Mouse (Mus musculus) intestine, embryonic 16.5 days (tissue): ENCODE results near the gene Clcn7. TPM values are rescaled to one million over a fixed set of nuclear protein-coding genes. Genes with fewer than 3 reads are reported as not detected.
"Not testable (repeated sequence)": the region's sequence is repeated elsewhere in the genome, so short reads cannot be mapped to it uniquely, and the experiment has no call there.

Experiments used
- ATAC-seq: fragments of 200-750 bp; cut with Nextera tagmentation; 2 replicates; pipeline ENCODE4 v1.8.0; 2017; ENCODE audit warnings: moderate TSS enrichment, moderate library complexity
- H3K27ac ChIP-seq: fragments of 300-500 bp; sonication (generic); 2 replicates; pipeline ENCODE4 v1.5.1; 2014; ENCODE audit warnings: mild to moderate bottlenecking, low read length
- H3K27me3 ChIP-seq: fragments of 300-500 bp; sonication (generic); replicated peaks from 2 replicates; pipeline ENCODE4 v1.6.1; 2014; ENCODE audit warnings: low read length, control low read depth, mixed read lengths; ENCODE audit not compliant: control insufficient read depth, insufficient read depth
- H3K36me3 ChIP-seq: fragments of 300-500 bp; sonication (generic); 2 replicates; pipeline ENCODE4 v1.6.1; 2014; ENCODE audit warnings: low read length, control low read depth; ENCODE audit not compliant: control insufficient read depth, insufficient read depth
- H3K4me1 ChIP-seq: fragments of 300-500 bp; sonication (generic); 2 replicates; pipeline ENCODE4 v1.6.1; 2014; ENCODE audit warnings: low read length, control low read depth, mixed read lengths; ENCODE audit not compliant: control insufficient read depth, insufficient read depth
- H3K4me2 ChIP-seq: fragments of 300-500 bp; sonication (generic); 2 replicates; pipeline ENCODE4 v1.6.1; 2014; ENCODE audit warnings: low read depth, low read length, control low read depth
- H3K4me3 ChIP-seq: fragments of 300-500 bp; sonication (generic); 2 replicates; pipeline ENCODE4 v1.5.1; 2014; ENCODE audit warnings: mild to moderate bottlenecking, low read length
- H3K9ac ChIP-seq: fragments of 300-500 bp; sonication (generic); 2 replicates; pipeline ENCODE4 v1.6.1; 2014; ENCODE audit warnings: low read depth, low read length
- H3K9me3 ChIP-seq: fragments of 300-500 bp; sonication (generic); 2 replicates; pipeline ENCODE4 v1.6.1; 2016; ENCODE audit warnings: low read length, control low read depth; ENCODE audit not compliant: control insufficient read depth
- WGBS: fragments of 180-500 bp; shearing (Covaris S2); extraction: QIAGEN DNeasy Blood & Tissue Kit; methylation state at CpG from one replicate; pipeline ENCODE4 v1.1.7; 2014; 5-methylcytosine and 5-hydroxymethylcytosine counted together
- polyA plus RNA-seq: library from polyadenylated mRNA; unstranded; fragments of >200 nt; fragmentation: Nextera tagmentation; extraction: Ambion mirVana; gene quantifications from 2 replicates; pipeline ENCODE4 v1.2.1, GENCODE M21; 2015

The Clcn7 gene
- polyA plus RNA-seq, 1 experiment from 2014 or later, result 21.8 TPM

DNA sequence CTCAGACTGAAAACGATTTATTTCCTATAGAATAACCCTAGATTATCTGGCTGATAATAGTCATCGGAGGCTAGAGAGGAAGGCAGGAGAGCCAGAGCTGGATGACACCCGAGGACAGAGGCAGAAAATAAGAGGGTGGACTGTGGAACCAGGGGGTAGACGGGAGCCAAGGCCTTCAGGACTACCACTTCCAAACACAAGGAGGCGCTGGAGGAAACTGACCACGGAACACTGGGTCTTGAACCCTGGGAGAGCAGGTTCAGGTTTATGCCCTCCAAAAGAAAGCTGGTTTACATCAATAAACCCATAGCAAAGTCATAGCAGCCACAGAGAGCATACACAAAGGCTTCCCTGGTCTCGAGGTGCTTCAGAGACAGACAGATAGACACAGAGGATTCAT lies 9.2 kb upstream of the Clcn7 start:
- Histone ChIP-seq H3K9ac (no peak overlapping the region), H3K4me2 (no peak overlapping the region), H3K36me3 (no peaks in the 10 kb centered on the region), H3K27ac (no peak overlapping the region), H3K4me1 (no peaks in the 10 kb centered on the region), H3K27me3 (0 out of 2 replicates have a peak, but pooled peaks cover 3% of the 10 kb centered on the region), H3K9me3 (no peaks in the 10 kb centered on the region), H3K4me3 (no peak overlapping the region)
- 30% methylated on average over 7 of the region's 7 CpGs for WGBS
- ATAC-seq, result no peak

DNA sequence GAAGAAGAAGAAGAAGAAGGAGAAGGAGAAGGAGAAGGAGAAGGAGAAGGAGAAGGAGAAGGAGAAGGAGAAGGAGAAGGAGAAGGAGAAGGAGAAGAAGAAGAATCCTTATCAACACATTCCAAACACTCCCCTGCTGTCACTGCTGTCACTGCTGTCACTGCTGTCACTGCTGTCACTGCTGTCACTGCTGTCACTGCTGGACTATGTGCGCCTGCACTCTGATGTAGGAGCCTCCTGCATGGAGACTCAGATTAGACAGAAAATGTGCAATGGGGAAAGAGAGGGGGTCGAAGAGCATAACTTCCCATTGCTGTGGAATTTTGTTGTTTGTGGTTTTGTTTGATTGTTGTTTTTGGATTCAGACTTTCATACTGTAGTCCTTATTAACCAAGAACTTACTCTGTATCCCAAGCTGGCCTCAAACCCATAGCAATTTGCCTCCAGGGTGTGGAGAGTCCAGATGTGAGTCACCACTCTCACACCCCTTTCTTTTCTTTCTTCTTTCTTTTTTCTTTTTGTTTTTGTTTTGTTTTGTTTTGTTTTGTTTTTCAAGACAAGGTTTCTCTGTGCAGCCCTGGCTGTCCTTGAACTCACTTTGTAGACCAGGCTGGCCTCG lies 7.6 kb upstream of the Clcn7 start:
- not testable (repeated sequence) for H3K36me3 ChIP-seq, ATAC-seq, H3K9me3 ChIP-seq, H3K4me1 ChIP-seq, H3K27me3 ChIP-seq, H3K9ac ChIP-seq, H3K4me2 ChIP-seq, H3K4me3 ChIP-seq, H3K27ac ChIP-seq
- 76% methylated on average over 3 of the region's 3 CpGs for WGBS

DNA sequence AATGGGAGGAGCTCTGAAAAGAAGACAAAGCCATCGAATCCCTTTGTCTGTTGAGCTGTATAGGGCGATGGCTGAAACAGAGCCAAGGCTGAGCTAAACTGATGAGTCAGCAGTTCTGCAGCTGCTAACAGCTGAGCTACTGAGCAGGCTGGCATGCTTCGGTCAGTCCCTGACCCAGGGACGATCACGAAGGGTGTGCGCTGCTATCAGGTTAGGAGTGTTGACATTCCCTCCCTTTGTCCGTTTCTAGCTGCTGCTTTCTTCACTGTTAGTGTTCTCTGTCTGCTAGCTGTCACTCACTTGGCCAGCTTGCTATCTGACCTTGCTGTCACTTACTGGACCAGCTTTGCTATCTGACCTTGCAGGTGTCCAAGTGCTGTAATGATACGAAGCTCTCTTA lies 6.1 kb upstream of the Clcn7 start:
- no peaks in the 10 kb centered on the region for H3K4me1 ChIP-seq

DNA sequence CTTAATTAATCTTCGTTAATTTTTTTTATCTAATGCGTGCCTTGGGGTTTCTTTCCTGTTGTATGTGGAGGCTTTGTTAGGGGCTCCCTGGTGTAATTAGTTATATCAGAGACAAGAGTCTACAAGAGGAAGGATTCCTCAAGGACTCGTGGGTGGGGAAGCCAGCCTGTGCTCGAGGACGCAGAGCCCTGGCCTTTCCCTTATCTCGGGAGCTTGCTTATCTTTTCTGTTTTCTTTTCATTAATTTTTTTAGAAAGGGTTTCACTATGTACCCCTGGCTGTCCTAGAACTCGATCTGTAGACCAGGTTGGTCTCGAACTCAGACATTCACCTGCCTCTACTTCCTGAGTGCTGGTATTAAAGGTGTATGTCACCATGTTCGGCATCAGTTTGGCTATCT lies 5.5 kb upstream of the Clcn7 start:
- 60% methylated on average over 9 of the region's 9 CpGs for WGBS
- no peaks in the 10 kb centered on the region for H3K27me3 ChIP-seq
- H3K4me1 ChIP-seq, result no peaks in the 10 kb centered on the region
- H3K9me3 ChIP-seq, result no peaks in the 10 kb centered on the region
- H3K27ac ChIP-seq, result no peak overlapping the region
- no peak overlapping the region for H3K4me3 ChIP-seq
- no peak for ATAC-seq
- no peak overlapping the region for H3K4me2 ChIP-seq
- no peak overlapping the region for H3K9ac ChIP-seq
- H3K36me3 ChIP-seq, result no peaks in the 10 kb centered on the region

More for the DNA sequence above, 6.1 kb upstream of the Clcn7 start:
- no peaks in the 10 kb centered on the region for H3K9me3 ChIP-seq
- H3K27ac ChIP-seq, result no peak overlapping the region
- H3K4me2 ChIP-seq, result no peak overlapping the region
- 48% methylated on average over 8 of the region's 8 CpGs for WGBS
- H3K36me3 ChIP-seq, result no peaks in the 10 kb centered on the region
- no peak overlapping the region for H3K9ac ChIP-seq
- no peak overlapping the region for H3K4me3 ChIP-seq
- no peak; the same call in 1 of the 2 replicates for ATAC-seq
- no peaks in the 10 kb centered on the region for H3K27me3 ChIP-seq

DNA sequence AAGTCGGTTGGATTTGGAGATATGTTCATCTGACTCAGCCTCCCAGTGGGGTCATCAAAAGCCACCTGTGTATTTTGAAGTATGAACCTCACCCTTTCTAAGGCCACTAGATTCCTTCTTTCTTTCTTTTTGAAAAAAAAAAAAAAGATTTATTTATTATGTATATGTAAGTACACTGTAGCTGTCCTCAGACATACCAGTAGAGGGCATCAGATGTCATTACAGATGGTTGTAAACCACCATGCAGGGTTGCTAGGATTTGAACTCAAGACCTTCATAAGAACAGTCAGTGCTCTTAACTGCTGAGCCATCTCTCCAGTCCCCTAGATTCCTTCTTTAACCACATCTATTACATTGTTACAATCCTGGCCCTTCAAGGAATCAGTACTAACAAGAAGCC lies 3.1 kb upstream of the Clcn7 start:
- no peaks in the 10 kb centered on the region for H3K36me3 ChIP-seq
- WGBS, result 85% methylated on average over 1 of the region's 1 CpGs
- no peak overlapping the region for H3K4me2 ChIP-seq
- no peaks in the 10 kb centered on the region for H3K9me3 ChIP-seq
- H3K4me1 ChIP-seq, result peaks cover 11% of the 10 kb centered on the region
- no peak overlapping the region for H3K4me3 ChIP-seq
- ATAC-seq, result no peak
- H3K9ac ChIP-seq, result no peak overlapping the region
- H3K27ac ChIP-seq, result no peak overlapping the region
- no peaks in the 10 kb centered on the region for H3K27me3 ChIP-seq

DNA sequence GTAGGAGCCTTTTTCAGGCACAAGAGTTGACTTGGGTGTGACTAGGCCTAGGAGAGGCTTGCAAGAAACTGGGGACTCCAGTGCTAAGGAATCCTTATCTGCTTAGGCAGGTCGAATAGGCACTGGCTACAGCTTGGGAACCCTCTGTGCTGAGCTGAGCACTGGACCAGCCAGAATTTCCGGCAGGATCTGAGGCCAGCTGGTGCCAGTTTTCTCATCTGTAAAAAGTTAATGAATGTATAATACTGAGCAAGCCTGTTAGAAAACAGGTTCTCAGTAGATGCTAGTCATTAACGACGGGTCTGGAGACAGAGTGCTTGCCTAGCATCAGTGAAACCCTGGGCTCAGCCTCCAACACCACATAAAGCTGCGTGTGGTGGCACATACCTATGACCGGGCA lies 2.4 kb downstream of the Clcn7 start:
- WGBS, result 88% methylated on average over 6 of the region's 6 CpGs
- H3K27me3 ChIP-seq, result no peaks in the 10 kb centered on the region
- no peak for ATAC-seq
- no peak overlapping the region for H3K9ac ChIP-seq
- H3K36me3 ChIP-seq, result no peaks in the 10 kb centered on the region; the same call in 1 of the 2 replicates
- peaks cover 11% of the 10 kb centered on the region for H3K4me1 ChIP-seq
- no peak overlapping the region for H3K27ac ChIP-seq
- no peaks in the 10 kb centered on the region for H3K9me3 ChIP-seq
- H3K4me2 ChIP-seq, result no peak overlapping the region
- H3K4me3 ChIP-seq, result no peak overlapping the region

DNA sequence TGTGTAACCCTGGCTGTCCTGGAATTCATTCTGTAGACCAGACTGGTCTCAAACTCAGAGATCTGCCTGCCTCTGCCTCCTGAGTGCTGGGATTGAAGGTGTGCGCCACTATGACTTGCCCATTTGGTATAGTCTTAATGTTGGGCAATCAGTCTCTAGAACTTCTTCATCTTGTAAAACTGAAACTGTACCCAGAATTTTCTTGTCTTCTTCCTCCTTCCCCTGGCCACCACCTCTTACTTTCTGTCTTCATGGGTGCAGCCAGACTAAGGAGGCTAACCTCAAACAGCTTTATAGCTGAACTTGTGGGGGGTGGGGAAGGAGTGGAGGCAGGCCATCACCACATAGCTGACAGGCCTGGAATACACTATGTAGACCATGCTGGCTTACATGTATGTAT lies 5.6 kb downstream of the Clcn7 start:
- Histone ChIP-seq H3K9me3 (no peaks in the 10 kb centered on the region), H3K9ac (no peak overlapping the region), H3K4me3 (no peak overlapping the region), H3K27me3 (no peaks in the 10 kb centered on the region), H3K27ac (no peak overlapping the region), H3K4me1 (peaks cover 10% of the 10 kb centered on the region), H3K36me3 (no peaks in the 10 kb centered on the region; the same call in 1 of the 2 replicates), H3K4me2 (no peak overlapping the region)
- no peak for ATAC-seq
- WGBS, result 96% methylated on average over 1 of the region's 1 CpGs

DNA sequence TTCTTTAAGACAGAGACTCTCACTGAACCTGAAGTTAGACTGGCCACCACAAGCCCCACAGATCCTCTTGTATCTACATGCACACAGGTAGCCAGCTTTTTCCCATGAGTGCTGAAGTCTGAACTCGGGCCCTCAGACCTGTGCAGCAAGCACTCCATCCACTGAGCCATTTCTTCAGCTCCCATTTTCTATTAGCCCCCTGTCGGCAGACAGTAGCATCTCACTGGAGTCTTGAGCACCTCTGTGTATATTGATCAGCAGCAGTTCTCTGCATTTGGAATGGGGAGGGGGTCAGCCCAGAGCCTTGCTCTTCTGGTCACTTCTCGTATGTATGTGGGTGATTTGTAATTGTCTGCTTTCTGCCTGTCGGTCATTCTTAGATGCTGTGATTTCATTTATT lies 6.8 kb downstream of the Clcn7 start:
- no peak overlapping the region for H3K27ac ChIP-seq
- H3K9me3 ChIP-seq, result no peaks in the 10 kb centered on the region
- ATAC-seq, result no peak
- WGBS, result 57% methylated on average over 4 of the region's 4 CpGs
- no peak overlapping the region for H3K4me2 ChIP-seq
- no peak overlapping the region for H3K4me3 ChIP-seq
- no peaks in the 10 kb centered on the region; the same call in 1 of the 2 replicates for H3K36me3 ChIP-seq
- H3K27me3 ChIP-seq, result no peaks in the 10 kb centered on the region
- H3K4me1 ChIP-seq, result no peaks in the 10 kb centered on the region
- no peak overlapping the region for H3K9ac ChIP-seq

DNA sequence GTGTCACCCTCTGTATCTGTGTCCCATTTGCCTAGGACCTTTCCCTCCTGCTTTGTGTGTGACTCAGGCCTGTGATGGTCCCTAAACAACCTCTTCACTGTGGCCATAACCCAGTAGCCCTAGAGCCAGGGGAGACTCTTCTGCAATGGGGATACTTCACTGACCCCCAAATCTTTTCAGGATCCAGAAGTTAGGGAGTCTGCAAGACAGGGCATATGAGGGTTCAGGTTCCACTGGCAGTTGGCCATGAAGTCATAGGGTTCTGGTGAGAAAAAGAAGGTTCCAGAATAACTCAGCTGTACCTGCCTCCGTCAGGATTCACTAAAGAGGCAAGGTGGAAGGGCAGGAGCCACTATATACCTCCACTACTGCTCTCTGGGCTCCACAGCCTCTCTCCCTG lies 29.0 kb downstream of the Clcn7 start, which contains the start of gene Ccdc154:
TSS of gene Ccdc154 (plus strand) at position 301 of the 400 bp plus-strand sequence.
- Histone ChIP-seq H3K4me3 (no peak within 1 kb of the TSS), H3K4me1 (peaks cover 9% of the 10 kb centered on the region; the same call in 1 of the 2 replicates), H3K27me3 (no peaks in the 10 kb centered on the region), H3K27ac (no peak within 1 kb of the TSS), H3K9ac (no peak within 1 kb of the TSS), H3K9me3 (no peaks in the 10 kb centered on the region), H3K4me2 (no peak within 1 kb of the TSS), H3K36me3 (peaks cover 5% of the 10 kb centered on the region)
- ATAC-seq, result no peak
- WGBS, result 92% methylated on average over 1 of the region's 1 CpGs

DNA sequence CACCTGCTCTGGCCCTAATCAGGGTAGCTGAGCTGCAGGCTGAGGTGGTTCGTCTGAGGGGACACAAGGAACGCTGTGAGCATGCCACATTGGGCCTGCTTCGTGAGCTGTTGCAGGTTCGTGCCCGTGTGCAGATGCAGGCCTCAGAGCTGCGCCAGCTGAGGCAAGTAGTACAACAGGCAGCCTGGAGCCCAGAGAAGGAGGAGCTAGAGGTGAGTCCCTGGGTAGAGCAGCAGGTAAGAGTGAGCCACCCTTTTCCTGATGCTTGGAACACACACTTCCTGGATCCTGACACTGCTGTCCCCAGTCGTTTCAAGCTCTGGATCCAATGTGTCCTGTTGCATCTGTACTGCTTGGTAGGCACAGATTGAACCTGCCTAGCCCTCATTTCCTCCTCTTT lies 30.2 kb downstream of the Clcn7 start:
- H3K27ac ChIP-seq, result no peak overlapping the region
- peaks cover 5% of the 10 kb centered on the region for H3K36me3 ChIP-seq
- no peak; the same call in 1 of the 2 replicates for ATAC-seq
- H3K4me1 ChIP-seq, result peaks cover 9% of the 10 kb centered on the region; the same call in 1 of the 2 replicates
- 71% methylated on average over 7 of the region's 7 CpGs for WGBS
- no peaks in the 10 kb centered on the region for H3K27me3 ChIP-seq
- H3K9me3 ChIP-seq, result no peaks in the 10 kb centered on the region
- H3K4me2 ChIP-seq, result no peak overlapping the region
- H3K9ac ChIP-seq, result no peak overlapping the region
- H3K4me3 ChIP-seq, result no peak overlapping the region
